Comparison of ENCODE assay signal across 11 mouse cellular contexts in the genomic region with DNA sequence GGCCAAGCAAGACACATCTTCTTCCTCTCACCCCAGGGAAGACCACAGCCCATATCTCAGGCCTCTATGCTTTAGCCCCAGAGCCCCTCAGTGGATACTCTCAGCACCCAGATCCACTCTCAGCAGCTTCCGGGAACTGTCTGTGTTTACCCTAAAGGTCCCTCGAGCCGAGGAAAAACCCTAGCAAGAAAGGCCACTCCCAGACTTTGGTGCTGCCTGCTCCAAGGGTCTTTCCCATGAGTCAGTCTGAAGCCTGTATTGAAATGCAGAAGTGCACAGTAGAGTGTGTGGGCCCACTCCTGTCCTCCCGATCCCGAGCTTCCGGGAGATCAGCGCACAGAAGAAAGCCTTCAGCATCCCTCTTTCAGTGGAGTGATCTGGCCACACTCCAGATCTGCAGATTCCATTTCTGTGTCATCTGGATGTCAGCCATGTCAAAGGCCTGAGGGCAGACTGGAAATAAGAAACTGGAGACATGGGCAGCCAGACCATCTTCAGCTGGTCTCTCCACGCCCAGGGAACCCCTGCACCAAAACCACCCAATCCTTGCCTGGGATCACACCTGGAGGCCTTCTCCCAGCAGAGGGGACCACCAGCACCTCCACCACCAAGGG. TPM values are rescaled to one million over a fixed set of nuclear protein-coding genes. Genes with fewer than 3 reads are reported as not detected.
DNase-seq lines count a peak whose midpoint lies in the region; ATAC-seq lines count a peak whose summit lies in the region.
"Had no signal": no experiment of that assay in that cellular context is flagged by ENCODE, and none has a peak within 500 bp of the region (broad histone marks: within the 10 kb centered on the region; RNA-seq: fewer than 3 reads in every experiment).

No protein-coding gene starts in this region.

- H3K9ac ChIP-seq in forebrain, embryonic 13.5 days, result peak overlapping the region; percentile 12; the same call in 1 of the 2 replicates
- no peak overlapping the region for H3K9ac ChIP-seq in kidney, embryonic 15.5 days
- H3K9ac ChIP-seq: liver, embryonic 14.5 days; midbrain, embryonic 12.5 days; neural tube, embryonic 13.5 days had no signal

- 80% methylated on average over 8 of the region's 8 CpGs for WGBS in forebrain, embryonic 13.5 days
- 82% methylated on average over 8 of the region's 8 CpGs for WGBS in forebrain, embryonic 10.5 days
- WGBS in kidney, embryonic 15.5 days, result 62% methylated on average over 8 of the region's 8 CpGs

- H3K27ac ChIP-seq in forebrain, embryonic 13.5 days, result no peak overlapping the region
- no peak overlapping the region for H3K27ac ChIP-seq in forebrain, embryonic 10.5 days
- H3K27ac ChIP-seq in kidney, embryonic 15.5 days, result no peak overlapping the region
- H3K27ac ChIP-seq: liver, embryonic 14.5 days; midbrain, embryonic 12.5 days; neural tube, embryonic 13.5 days had no signal

- H3K4me1 ChIP-seq in forebrain, embryonic 13.5 days, result no peaks in the 10 kb centered on the region
- peaks cover 20% of the 10 kb centered on the region for H3K4me1 ChIP-seq in forebrain, embryonic 10.5 days
- H3K4me1 ChIP-seq in kidney, embryonic 15.5 days, result peaks cover 24% of the 10 kb centered on the region
- H3K4me1 ChIP-seq: midbrain, embryonic 12.5 days had no signal

- H3K9me3 ChIP-seq in forebrain, embryonic 13.5 days (replicated peaks), result no peaks in the 10 kb centered on the region
- H3K9me3 ChIP-seq in forebrain, embryonic 10.5 days, result no peaks in the 10 kb centered on the region
- no peaks in the 10 kb centered on the region for H3K9me3 ChIP-seq in kidney, embryonic 15.5 days (replicated peaks)
- H3K9me3 ChIP-seq: midbrain, embryonic 12.5 days; neural tube, embryonic 13.5 days had no signal

- H3K4me3 ChIP-seq in forebrain, embryonic 13.5 days, result no peak overlapping the region
- H3K4me3 ChIP-seq in forebrain, embryonic 10.5 days, result no peak overlapping the region
- no peak overlapping the region for H3K4me3 ChIP-seq in kidney, embryonic 15.5 days (replicated peaks)
- H3K4me3 ChIP-seq: midbrain, embryonic 12.5 days; neural tube, embryonic 13.5 days had no signal

- no peak for ATAC-seq in forebrain, embryonic 13.5 days
- ATAC-seq in kidney, embryonic 15.5 days (replicated peaks; ENCODE audit: low FRiP score), result no peak

- no peak overlapping the region for H3K4me2 ChIP-seq in forebrain, embryonic 13.5 days
- H3K4me2 ChIP-seq in kidney, embryonic 15.5 days, result no peak overlapping the region
- H3K4me2 ChIP-seq: midbrain, embryonic 12.5 days; neural tube, embryonic 13.5 days had no signal

- DNase-seq in forebrain, embryonic 10.5 days (ENCODE audit: extremely low spot score, low spot score), result no peak
- DNase-seq in kidney, postnatal 36 days, result peak; percentile 35 to 55
- peak; percentile 80 for DNase-seq in NIH3T3 (ENCODE audit: low read depth)
- peak; percentile 40 for DNase-seq in brain, adult 2 months (ENCODE audit: low read depth, low spot score)
- DNase-seq in testis, postnatal 10 days (ENCODE audit: low spot score), result no peak
- DNase-seq in layer of hippocampus, adult 8-10 months (ENCODE audit: low spot score in 2 of 2), result no peak

- no peaks in the 10 kb centered on the region for H3K36me3 ChIP-seq in forebrain, embryonic 13.5 days (ENCODE audit: poor library complexity, severe bottlenecking)
- H3K36me3 ChIP-seq in forebrain, embryonic 10.5 days (replicated peaks), result no peaks in the 10 kb centered on the region
- H3K36me3 ChIP-seq in kidney, embryonic 15.5 days, result no peaks in the 10 kb centered on the region
- H3K36me3 ChIP-seq: midbrain, embryonic 12.5 days; neural tube, embryonic 13.5 days had no signal

- H3K27me3 ChIP-seq in forebrain, embryonic 13.5 days, result peaks cover 17% of the 10 kb centered on the region
- peaks cover 44% of the 10 kb centered on the region for H3K27me3 ChIP-seq in forebrain, embryonic 10.5 days (ENCODE audit: poor library complexity, severe bottlenecking)
- H3K27me3 ChIP-seq in kidney, embryonic 15.5 days, result peaks cover 11% of the 10 kb centered on the region

RNA-seq across cellular contexts. Expression of a gene that starts 1.5 kb away (rescaled TPM):
- polyA plus RNA-seq in forebrain, embryonic 13.5 days (2015; fragmentation: Nextera tagmentation; extraction: Ambion mirVana), result not detected in 2 replicates
- 0.06 and 0.07 TPM in 2 replicates for polyA plus RNA-seq in forebrain, embryonic 10.5 days (2016; fragmentation: Nextera tagmentation; extraction: Ambion mirVana)
- polyA plus RNA-seq in kidney, embryonic 15.5 days (2015; fragmentation: Nextera tagmentation; extraction: Ambion mirVana), result 0.12 and 0.14 TPM in 2 replicates
- total RNA-seq in layer of hippocampus, adult 8-10 months (2022), result not detected
- polyA plus RNA-seq: midbrain, embryonic 12.5 days; neural tube, embryonic 13.5 days had no signal

RNA-seq across cellular contexts. Expression of a gene that starts 37.4 kb away (rescaled TPM):
- 123 and 134 TPM in 2 replicates for polyA plus RNA-seq in forebrain, embryonic 13.5 days (2015; fragmentation: Nextera tagmentation; extraction: Ambion mirVana)
- 189 and 199 TPM in 2 replicates for polyA plus RNA-seq in forebrain, embryonic 10.5 days (2016; fragmentation: Nextera tagmentation; extraction: Ambion mirVana)
- polyA plus RNA-seq in kidney, embryonic 15.5 days (2015; fragmentation: Nextera tagmentation; extraction: Ambion mirVana), result 113 and 122 TPM in 2 replicates
- total RNA-seq in layer of hippocampus, adult 8-10 months (2022), result 10 to 100 TPM; 10.1 to 12.0 (median 11.1) TPM

RNA-seq across cellular contexts. Expression of a gene that starts 57.8 kb away (rescaled TPM):
- 12.6 and 15.2 TPM in 2 replicates for polyA plus RNA-seq in forebrain, embryonic 13.5 days (2015; fragmentation: Nextera tagmentation; extraction: Ambion mirVana)
- 11.3 and 12.3 TPM in 2 replicates for polyA plus RNA-seq in forebrain, embryonic 10.5 days (2016; fragmentation: Nextera tagmentation; extraction: Ambion mirVana)
- polyA plus RNA-seq in kidney, embryonic 15.5 days (2015; fragmentation: Nextera tagmentation; extraction: Ambion mirVana), result 11.2 and 11.9 TPM in 2 replicates
- 10 to 100 TPM; 10.9 to 17.6 (median 14.0) TPM for total RNA-seq in layer of hippocampus, adult 8-10 months (2022)

Comparison
In these comparisons a context has a peak if more than half of its experiments do, and no peak if none do; other contexts are left out.
1. DNase-seq: peak in kidney, postnatal 36 days (2 of 2), NIH3T3 (single experiment) and brain, adult 2 months (single experiment); none in forebrain, embryonic 10.5 days (single experiment), testis, postnatal 10 days (single experiment) and layer of hippocampus, adult 8-10 months (0 of 2).